Mouse (Mus musculus) stomach, embryonic 14.5 days (tissue): Measurements from ENCODE around the gene Zfp346. TPM values are rescaled to one million over a fixed set of nuclear protein-coding genes. Genes with fewer than 3 reads are reported as not detected.

Experiments used
- ATAC-seq: fragments of 200-750 bp; cut with Nextera tagmentation; 2 replicates; pipeline ENCODE4 v1.8.0; 2017; ENCODE audit warnings: low read depth, moderate TSS enrichment; ENCODE audit not compliant: insufficient number of reproducible peaks, insufficient read depth, low FRiP score
- H3K27ac ChIP-seq: fragments of 300-500 bp; sonication (generic); 2 replicates; pipeline ENCODE4 v1.5.1; 2014; ENCODE audit warnings: mild to moderate bottlenecking, low read length, moderate library complexity, mixed read lengths
- H3K27me3 ChIP-seq: fragments of 300-500 bp; sonication (generic); 2 replicates; pipeline ENCODE4 v1.6.1; 2014; ENCODE audit warnings: low read length, control low read depth, mixed read lengths; ENCODE audit not compliant: control insufficient read depth, insufficient read depth
- H3K36me3 ChIP-seq: fragments of 300-500 bp; sonication (generic); 2 replicates; pipeline ENCODE4 v1.6.1; 2014; ENCODE audit warnings: mild to moderate bottlenecking, control low read depth, low read length, moderate library complexity, mixed read lengths; ENCODE audit not compliant: control insufficient read depth, insufficient read depth
- H3K4me1 ChIP-seq: fragments of 300-500 bp; sonication (generic); 2 replicates; pipeline ENCODE4 v1.6.1; 2014; ENCODE audit warnings: low read length, control low read depth, mixed read lengths; ENCODE audit not compliant: control insufficient read depth, insufficient read depth
- H3K4me2 ChIP-seq: fragments of 300-500 bp; sonication (generic); replicated peaks from 2 replicates; pipeline ENCODE4 v1.6.1; 2014; ENCODE audit warnings: low read depth, low read length, control low read depth
- H3K4me3 ChIP-seq: fragments of 300-500 bp; sonication (generic); 2 replicates; pipeline ENCODE4 v1.5.1; 2014; ENCODE audit warnings: low read depth, low read length, control low read depth
- H3K9ac ChIP-seq: fragments of 300-500 bp; sonication (generic); replicated peaks from 2 replicates; pipeline ENCODE4 v1.6.1; 2014; ENCODE audit warnings: low read depth, mild to moderate bottlenecking, control low read depth, low read length, moderate library complexity, mixed read lengths
- H3K9me3 ChIP-seq: fragments of 300-500 bp; sonication (generic); 2 replicates; pipeline ENCODE4 v1.6.1; 2016; ENCODE audit warnings: low read depth, low read length, control low read depth; ENCODE audit not compliant: control insufficient read depth
- WGBS: fragments of 180-500 bp; shearing (Covaris S2); extraction: QIAGEN DNeasy Blood & Tissue Kit; methylation state at CpG from one replicate; pipeline ENCODE4 v1.1.7; 2014; 5-methylcytosine and 5-hydroxymethylcytosine counted together
- polyA plus RNA-seq: library from polyadenylated mRNA; unstranded; fragments of >200 nt; fragmentation: Nextera tagmentation; extraction: Ambion mirVana; gene quantifications from 2 replicates; pipeline ENCODE4 v1.2.1, GENCODE M21; 2014

Gene Zfp346
- polyA plus RNA-seq, 1 experiment from 2014 or later = 23.1 TPM

DNA sequence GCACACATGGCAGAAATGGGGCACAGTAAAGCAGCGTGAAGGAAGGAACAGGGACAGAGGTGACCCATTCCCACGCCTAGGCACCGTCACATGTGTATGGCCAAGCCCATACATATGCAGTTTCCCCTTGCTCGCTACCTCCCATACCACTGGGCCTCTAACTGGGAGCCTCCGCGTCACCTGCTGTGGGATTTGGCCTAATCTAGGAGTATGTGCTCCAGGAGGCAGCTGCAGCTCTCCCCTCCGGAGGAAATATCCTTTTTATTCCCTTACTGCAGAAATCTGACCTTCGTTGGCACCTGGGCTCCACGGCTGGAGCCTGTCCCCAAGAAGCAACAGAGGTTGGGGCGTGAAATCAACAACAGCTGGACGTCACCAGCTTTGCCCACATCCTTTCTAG is 69.2 kb downstream of the Zfp346 start:
- peaks cover 7% of the 10 kb centered on the region; the same call in 1 of the 2 replicates for H3K4me1 ChIP-seq
- no peaks in the 10 kb centered on the region for H3K36me3 ChIP-seq
- no peak overlapping the region for H3K9ac ChIP-seq
- no peak overlapping the region for H3K27ac ChIP-seq
- no peaks in the 10 kb centered on the region for H3K27me3 ChIP-seq
- H3K9me3 ChIP-seq = no peaks in the 10 kb centered on the region
- ATAC-seq = no peak
- no peak overlapping the region for H3K4me2 ChIP-seq
- 73% methylated on average over 11 of the region's 11 CpGs for WGBS
- no peak overlapping the region for H3K4me3 ChIP-seq

DNA sequence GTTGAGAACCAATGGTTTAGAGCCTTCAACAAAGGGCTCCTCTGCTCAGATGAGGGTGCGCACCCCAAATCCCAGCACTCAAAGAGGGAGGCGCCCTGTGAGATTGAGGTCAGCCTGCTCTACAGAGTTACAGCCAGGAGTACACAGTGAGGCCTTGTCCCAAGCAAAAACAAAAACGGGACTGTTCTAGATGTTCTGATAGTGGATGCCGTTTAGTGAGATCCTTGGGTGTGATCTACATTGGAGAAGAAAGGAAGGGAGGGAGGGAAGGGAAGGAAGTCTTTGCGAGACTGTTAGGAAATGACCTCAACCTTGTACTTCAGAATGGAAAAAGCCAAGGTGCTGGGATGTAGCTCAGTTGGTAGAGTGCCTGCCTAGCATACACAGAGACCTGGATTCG is 71.2 kb downstream of the Zfp346 start:
- no peak for ATAC-seq
- Histone ChIP-seq H3K27me3 (no peaks in the 10 kb centered on the region), H3K4me2 (no peak overlapping the region), H3K9me3 (no peaks in the 10 kb centered on the region), H3K36me3 (no peaks in the 10 kb centered on the region), H3K4me1 (peaks cover 7% of the 10 kb centered on the region; the same call in 1 of the 2 replicates), H3K4me3 (no peak overlapping the region), H3K27ac (no peak overlapping the region), H3K9ac (no peak overlapping the region)
- 88% methylated on average over 6 of the region's 6 CpGs for WGBS

DNA sequence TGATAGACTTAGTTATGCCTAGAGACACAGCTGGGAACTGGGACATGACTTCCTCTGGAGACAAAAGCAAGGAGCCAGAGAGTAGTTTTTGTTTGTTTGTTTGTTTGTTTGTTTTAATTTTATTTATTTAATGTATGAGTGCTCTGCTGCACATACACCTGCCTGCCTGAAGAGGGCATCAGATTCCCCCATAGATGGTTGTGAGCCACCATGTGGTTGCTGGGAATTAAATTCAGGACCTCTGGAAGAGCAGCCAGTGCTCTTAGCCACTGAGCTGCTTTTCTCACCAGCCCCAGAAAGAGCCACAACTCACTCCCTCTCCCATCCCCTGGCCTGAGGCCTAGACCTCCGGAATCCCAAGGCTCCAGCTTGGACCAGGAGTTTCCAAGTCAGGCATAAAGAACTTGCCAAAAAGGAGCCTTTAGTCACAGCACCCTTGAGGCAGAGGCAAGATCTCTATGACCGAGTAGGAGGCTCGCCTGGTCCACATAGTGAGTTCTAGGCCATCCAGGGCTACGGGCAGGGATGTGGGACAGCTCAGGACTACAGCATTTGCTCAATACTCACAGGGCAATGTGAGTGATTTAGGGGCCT is 72.9 kb downstream of the Zfp346 start:
- Histone ChIP-seq H3K4me2 (no peak overlapping the region), H3K4me3 (no peak overlapping the region), H3K27me3 (no peaks in the 10 kb centered on the region), H3K9me3 (no peaks in the 10 kb centered on the region), H3K36me3 (no peaks in the 10 kb centered on the region), H3K27ac (no peak overlapping the region), H3K4me1 (no peaks in the 10 kb centered on the region), H3K9ac (no peak overlapping the region)
- no peak for ATAC-seq
- 75% methylated on average over 4 of the region's 4 CpGs for WGBS

DNA sequence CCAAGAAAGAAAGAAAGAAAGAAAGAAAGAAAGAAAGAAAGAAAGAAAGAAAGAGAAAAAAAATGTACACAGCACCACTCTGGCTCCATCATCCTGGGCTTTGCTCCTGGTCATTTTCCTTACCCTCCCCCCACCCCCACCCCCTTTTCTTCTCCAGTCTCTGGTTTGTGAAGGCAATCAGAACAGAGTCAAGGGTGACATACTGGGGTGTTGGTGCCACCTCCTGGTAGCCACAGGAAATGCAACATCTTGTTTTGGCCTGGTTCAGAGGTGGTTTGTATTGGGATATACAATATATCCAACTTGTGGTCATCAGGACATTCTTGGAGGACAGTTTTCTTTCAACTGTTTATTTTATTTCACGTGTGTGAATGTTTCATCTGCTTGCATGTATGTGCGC is 73.4 kb downstream of the Zfp346 start:
- no peaks in the 10 kb centered on the region for H3K4me1 ChIP-seq
- no peaks in the 10 kb centered on the region for H3K27me3 ChIP-seq
- 31% methylated on average over 2 of the region's 2 CpGs for WGBS
- H3K9ac ChIP-seq = no peak overlapping the region
- H3K4me2 ChIP-seq = no peak overlapping the region
- no peak overlapping the region for H3K27ac ChIP-seq
- no peaks in the 10 kb centered on the region for H3K9me3 ChIP-seq
- H3K4me3 ChIP-seq = no peak overlapping the region
- H3K36me3 ChIP-seq = no peaks in the 10 kb centered on the region
- peak; percentile 5; the same call in 1 of the 2 replicates for ATAC-seq

- 94% methylated on average over 3 of the region's 3 CpGs for WGBS
- no peak for ATAC-seq
- H3K27ac ChIP-seq = no peak overlapping the region
These were observed 74.5 kb downstream of the Zfp346 start for GRCm38 (mm10) chr13:55179591-55179990.

DNA sequence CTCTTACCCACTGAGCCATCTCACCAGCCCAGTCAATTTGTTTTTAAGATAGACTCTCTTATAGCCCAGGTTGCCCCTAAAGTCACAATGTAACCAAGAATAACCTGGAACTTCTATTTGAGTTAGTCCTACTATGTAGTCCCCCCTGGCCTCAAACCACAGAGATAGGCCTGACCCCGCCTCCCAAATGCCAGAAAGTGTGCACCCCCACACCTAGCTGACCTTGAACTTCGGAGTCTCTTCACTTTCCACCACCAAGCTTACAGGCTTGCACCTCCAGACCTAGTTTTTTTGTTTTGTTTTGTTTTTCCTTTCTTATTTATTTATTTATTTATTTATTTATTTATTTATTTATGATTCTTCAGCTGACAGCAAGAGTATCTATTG is 76.7 kb downstream of the Zfp346 start:
- Histone ChIP-seq H3K36me3 (no peaks in the 10 kb centered on the region), H3K27me3 (no peaks in the 10 kb centered on the region), H3K27ac (no peak overlapping the region; the same call in 1 of the 2 replicates), H3K4me2 (peak overlapping the region; percentile 42), H3K4me1 (no peaks in the 10 kb centered on the region), H3K9ac (no peak overlapping the region), H3K9me3 (no peaks in the 10 kb centered on the region), H3K4me3 (peak overlapping the region; percentile 13)
- 60% methylated on average over 2 of the region's 2 CpGs for WGBS
- ATAC-seq = no peak

More at GRCm38 (mm10) chr13:55179591-55179990, 74.5 kb downstream of the Zfp346 start:
- no peak overlapping the region for H3K4me3 ChIP-seq
- H3K9ac ChIP-seq = no peak overlapping the region
- no peaks in the 10 kb centered on the region for H3K36me3 ChIP-seq
- no peaks in the 10 kb centered on the region for H3K27me3 ChIP-seq
- no peaks in the 10 kb centered on the region for H3K9me3 ChIP-seq
- H3K4me2 ChIP-seq = no peak overlapping the region
- H3K4me1 ChIP-seq = no peaks in the 10 kb centered on the region

DNA sequence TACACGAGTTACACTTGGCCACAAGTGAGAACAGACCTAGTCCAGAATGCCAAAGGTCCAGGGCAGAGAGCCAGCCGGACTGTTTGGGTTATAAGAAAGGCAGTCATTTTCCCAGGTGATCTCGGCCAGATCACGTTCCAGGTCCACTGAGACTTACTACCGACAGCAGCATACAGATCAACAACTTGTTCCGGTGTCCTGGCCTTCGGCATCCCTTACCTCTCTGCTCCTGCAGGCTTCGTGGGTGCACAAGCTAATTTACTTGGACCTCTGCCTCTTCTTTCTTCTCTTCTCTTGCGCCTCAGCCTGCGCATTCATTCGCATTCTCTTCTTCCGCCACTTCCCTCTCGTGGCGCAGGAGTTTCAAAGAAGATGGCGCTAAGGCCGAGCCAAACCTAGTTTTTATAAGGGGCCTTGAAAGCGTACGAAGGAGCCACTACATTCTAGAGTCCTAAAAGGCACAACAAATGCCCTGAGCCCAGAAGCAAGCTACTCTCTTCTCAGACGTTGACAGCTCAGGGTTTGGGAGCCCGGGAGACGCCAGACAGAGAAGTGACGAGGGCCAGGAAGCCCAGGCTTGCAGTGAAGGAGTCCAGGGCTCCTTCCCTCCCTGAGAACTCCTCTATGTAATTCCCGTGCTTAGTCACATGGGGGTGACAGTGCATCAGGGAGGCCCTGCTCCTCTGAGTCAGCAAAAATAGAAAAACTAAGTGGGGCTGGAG is 77.2 kb downstream of the Zfp346 start:
- no peaks in the 10 kb centered on the region for H3K9me3 ChIP-seq
- H3K4me3 ChIP-seq = peak overlapping the region; percentile 13
- no peaks in the 10 kb centered on the region for H3K4me1 ChIP-seq
- peak overlapping the region; percentile 83; the same call in 1 of the 2 replicates for H3K27ac ChIP-seq
- peak overlapping the region; percentile 42 for H3K4me2 ChIP-seq
- H3K36me3 ChIP-seq = no peaks in the 10 kb centered on the region
- 4% methylated on average over 23 of the region's 23 CpGs for WGBS
- H3K27me3 ChIP-seq = no peaks in the 10 kb centered on the region
- H3K9ac ChIP-seq = 0 out of 2 replicates have a peak overlapping the region, but pooled peaks have one; percentile 22
- peak; percentile 86; the same call in 1 of the 2 replicates for ATAC-seq

GRCm38 (mm10) chr13:55183382-55183781 is 78.3 kb downstream of the Zfp346 start:
- no peak overlapping the region for H3K27ac ChIP-seq
- no peak for ATAC-seq
- no peak overlapping the region for H3K4me3 ChIP-seq

More at GRCm38 (mm10) chr13:55183382-55183781, 78.3 kb downstream of the Zfp346 start:
- 87% methylated on average over 6 of the region's 6 CpGs for WGBS
- Histone ChIP-seq H3K9ac (no peak overlapping the region), H3K27me3 (no peaks in the 10 kb centered on the region), H3K4me1 (no peaks in the 10 kb centered on the region), H3K36me3 (no peaks in the 10 kb centered on the region), H3K9me3 (no peaks in the 10 kb centered on the region), H3K4me2 (no peak overlapping the region)
